ENCODE assay signal across 23 mouse cellular contexts in the genomic region with DNA sequence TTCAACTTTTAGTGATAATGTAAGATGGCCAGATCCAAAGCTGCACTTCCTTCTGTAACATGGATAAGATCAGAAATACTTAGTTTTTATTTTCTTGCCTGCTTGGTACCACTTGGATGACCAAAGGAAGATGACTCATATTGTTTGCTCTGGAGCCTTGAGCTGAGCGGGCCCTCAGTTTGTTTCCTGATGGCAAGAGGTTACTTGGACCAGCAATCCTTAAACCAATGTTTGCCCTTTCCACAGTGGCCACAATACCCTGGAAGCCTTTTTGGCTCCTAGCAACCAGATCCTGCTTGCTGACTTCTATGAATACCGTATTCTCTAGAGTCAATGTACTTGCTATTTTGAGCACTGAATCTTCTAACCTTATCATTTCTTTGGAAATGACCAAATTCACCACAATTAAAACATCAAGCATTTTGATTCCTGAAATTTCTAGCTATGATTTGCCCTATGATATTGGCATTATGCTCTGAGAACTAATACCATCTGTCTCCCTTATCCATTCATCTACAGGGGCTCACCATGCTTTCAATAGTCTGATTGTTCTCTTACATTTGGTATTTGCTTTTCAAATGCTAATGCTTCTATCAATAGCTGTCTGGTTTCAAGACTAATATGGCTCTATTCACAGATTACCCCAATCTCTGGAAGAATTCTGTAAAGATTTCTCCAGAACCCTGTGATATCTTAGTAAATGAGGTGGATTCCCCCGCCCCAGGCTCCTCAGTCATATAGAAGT. TPM values are rescaled to one million over a fixed set of nuclear protein-coding genes. Genes with fewer than 3 reads are reported as not detected.
DNase-seq lines count a peak whose midpoint lies in the region; ATAC-seq and TF ChIP-seq lines count a peak whose summit lies in the region.
"Had no signal": no experiment of that assay in that cellular context is flagged by ENCODE, and none has a peak within 500 bp of the region (broad histone marks: within the 10 kb centered on the region; RNA-seq: fewer than 3 reads in every experiment).

No protein-coding gene starts in this region.

- peak; percentile 63 for ATAC-seq in hindbrain, embryonic 12.5 days (ENCODE audit: low FRiP score)
- ATAC-seq in hindbrain, embryonic 16.5 days, result no peak
- ATAC-seq in neural tube, embryonic 11.5 days (ENCODE audit: insufficient read depth, low FRiP score, low TSS enrichment), result no peak
- ATAC-seq in neural tube, embryonic 15.5 days (ENCODE audit: low FRiP score), result no peak
- peak; percentile 75; the same call in 1 of the 2 replicates for ATAC-seq in stomach, postnatal 0 days (ENCODE audit: low FRiP score, low TSS enrichment)
- no peak for ATAC-seq in heart, embryonic 12.5 days (ENCODE audit: insufficient number of reproducible peaks, low FRiP score)
- ATAC-seq: forebrain, embryonic 15.5 days; intestine, postnatal 0 days had no signal

- WGBS in hindbrain, embryonic 12.5 days, result 36% methylated on average over 3 of the region's 3 CpGs
- 21% methylated on average over 3 of the region's 3 CpGs for WGBS in hindbrain, embryonic 16.5 days
- 56% methylated on average over 3 of the region's 3 CpGs for WGBS in neural tube, embryonic 11.5 days
- WGBS in neural tube, embryonic 15.5 days, result 35% methylated on average over 3 of the region's 3 CpGs
- 55% methylated on average over 3 of the region's 3 CpGs for WGBS in stomach, postnatal 0 days
- 74% methylated on average over 3 of the region's 3 CpGs for WGBS in heart, embryonic 12.5 days

- no peak overlapping the region for H3K9ac ChIP-seq in hindbrain, embryonic 12.5 days
- no peak overlapping the region for H3K9ac ChIP-seq in hindbrain, embryonic 16.5 days (ENCODE audit: low read depth, low read length)
- H3K9ac ChIP-seq in neural tube, embryonic 11.5 days (ENCODE audit: low read length), result no peak overlapping the region
- no peak overlapping the region for H3K9ac ChIP-seq in neural tube, embryonic 15.5 days (replicated peaks)
- H3K9ac ChIP-seq in stomach, postnatal 0 days (ENCODE audit: low read length), result no peak overlapping the region
- H3K9ac ChIP-seq in heart, embryonic 12.5 days, result no peak overlapping the region
- H3K9ac ChIP-seq: forebrain, embryonic 15.5 days; hindbrain, embryonic 15.5 days; liver, embryonic 15.5 days; lung, embryonic 15.5 days had no signal

- H3K36me3 ChIP-seq in hindbrain, embryonic 12.5 days, result no peaks in the 10 kb centered on the region
- H3K36me3 ChIP-seq in hindbrain, embryonic 16.5 days (ENCODE audit: control insufficient read depth, insufficient read depth, low read length), result no peaks in the 10 kb centered on the region
- H3K36me3 ChIP-seq in neural tube, embryonic 11.5 days (ENCODE audit: control insufficient read depth, insufficient read depth, low read length), result no peaks in the 10 kb centered on the region
- no peaks in the 10 kb centered on the region for H3K36me3 ChIP-seq in neural tube, embryonic 15.5 days
- H3K36me3 ChIP-seq in stomach, postnatal 0 days (ENCODE audit: control insufficient read depth, insufficient read depth, low read length), result no peaks in the 10 kb centered on the region
- H3K36me3 ChIP-seq in heart, embryonic 12.5 days, result no peaks in the 10 kb centered on the region
- H3K36me3 ChIP-seq: forebrain, embryonic 15.5 days; hindbrain, embryonic 15.5 days; liver, embryonic 15.5 days; lung, embryonic 15.5 days had no signal

- TF ChIP-seq EP300 in stomach, postnatal 0 days (optimal IDR thresholded peaks at IDR 0.05), result no peak

- no peak overlapping the region for H3K27ac ChIP-seq in hindbrain, embryonic 12.5 days
- H3K27ac ChIP-seq in hindbrain, embryonic 16.5 days (ENCODE audit: low read depth, low read length), result no peak overlapping the region
- 0 out of 2 replicates have a peak overlapping the region, but pooled peaks have one; percentile 27 for H3K27ac ChIP-seq in neural tube, embryonic 11.5 days (ENCODE audit: low read depth, low read length)
- H3K27ac ChIP-seq in neural tube, embryonic 15.5 days (replicated peaks), result no peak overlapping the region
- H3K27ac ChIP-seq in stomach, postnatal 0 days (replicated peaks), result no peak overlapping the region
- H3K27ac ChIP-seq in heart, embryonic 12.5 days (ENCODE audit: poor library complexity, severe bottlenecking), result no peak overlapping the region
- H3K27ac ChIP-seq: forebrain, embryonic 15.5 days; hindbrain, embryonic 15.5 days; liver, embryonic 15.5 days; lung, embryonic 15.5 days had no signal

- no peaks in the 10 kb centered on the region for H3K4me1 ChIP-seq in hindbrain, embryonic 12.5 days
- H3K4me1 ChIP-seq in hindbrain, embryonic 16.5 days (ENCODE audit: control insufficient read depth, insufficient read depth, low read depth, low read length), result no peaks in the 10 kb centered on the region
- H3K4me1 ChIP-seq in neural tube, embryonic 11.5 days (ENCODE audit: control insufficient read depth, insufficient read depth, low read length), result no peaks in the 10 kb centered on the region
- H3K4me1 ChIP-seq in neural tube, embryonic 15.5 days, result 0 out of 2 replicates have a peak, but pooled peaks cover 2% of the 10 kb centered on the region
- no peaks in the 10 kb centered on the region for H3K4me1 ChIP-seq in stomach, postnatal 0 days (replicated peaks; ENCODE audit: control insufficient read depth, insufficient read depth)
- H3K4me1 ChIP-seq in heart, embryonic 12.5 days (replicated peaks), result no peaks in the 10 kb centered on the region
- H3K4me1 ChIP-seq: forebrain, embryonic 15.5 days; hindbrain, embryonic 15.5 days; liver, embryonic 15.5 days; lung, embryonic 15.5 days had no signal

- H3K4me2 ChIP-seq in hindbrain, embryonic 12.5 days (replicated peaks), result no peak overlapping the region
- no peak overlapping the region for H3K4me2 ChIP-seq in hindbrain, embryonic 16.5 days (ENCODE audit: low read length)
- H3K4me2 ChIP-seq in neural tube, embryonic 11.5 days (ENCODE audit: low read depth), result no peak overlapping the region
- no peak overlapping the region for H3K4me2 ChIP-seq in neural tube, embryonic 15.5 days
- H3K4me2 ChIP-seq in stomach, postnatal 0 days (replicated peaks; ENCODE audit: low read depth), result no peak overlapping the region
- H3K4me2 ChIP-seq in heart, embryonic 12.5 days, result no peak overlapping the region
- H3K4me2 ChIP-seq: forebrain, embryonic 15.5 days; heart, embryonic 11.5 days; hindbrain, embryonic 15.5 days; liver, embryonic 15.5 days; lung, embryonic 15.5 days had no signal

- H3K9me3 ChIP-seq in hindbrain, embryonic 12.5 days (replicated peaks), result no peaks in the 10 kb centered on the region
- H3K9me3 ChIP-seq in hindbrain, embryonic 16.5 days (ENCODE audit: control insufficient read depth, low read length), result no peaks in the 10 kb centered on the region
- no peaks in the 10 kb centered on the region for H3K9me3 ChIP-seq in neural tube, embryonic 11.5 days (ENCODE audit: control insufficient read depth, low read length)
- no peaks in the 10 kb centered on the region for H3K9me3 ChIP-seq in neural tube, embryonic 15.5 days (replicated peaks)
- H3K9me3 ChIP-seq in stomach, postnatal 0 days (ENCODE audit: control insufficient read depth, low read length), result no peaks in the 10 kb centered on the region
- no peaks in the 10 kb centered on the region for H3K9me3 ChIP-seq in heart, embryonic 12.5 days (replicated peaks)
- H3K9me3 ChIP-seq: forebrain, embryonic 15.5 days; hindbrain, embryonic 15.5 days; liver, embryonic 15.5 days; lung, embryonic 15.5 days had no signal

- peak; percentile 24 for DNase-seq in neural tube, embryonic 11.5 days (ENCODE audit: low spot score)
- DNase-seq in embryo, embryonic 11 days, result peak; percentile 37
- peak; percentile 34 for DNase-seq in stomach, postnatal 0 days (ENCODE audit: low spot score)
- DNase-seq in frontal cortex, postnatal 25 days (ENCODE audit: low spot score in 2 of 2), result no peak
- DNase-seq: adrenal gland, postnatal 25 days; cerebellum, adult 9-11 months; gastrocnemius, postnatal 10 days; heart, postnatal 10 days; kidney, postnatal 4 days; retina, postnatal 1 day; right cerebral cortex, postnatal 25 days; spleen, adult 18-20 months; thymus, postnatal 14 days had no signal

- TF ChIP-seq CTCF in stomach, postnatal 0 days (IDR thresholded peaks at IDR 0.05; ENCODE audit: low read depth), result no peak

- H3K4me3 ChIP-seq in hindbrain, embryonic 12.5 days, result no peak overlapping the region
- no peak overlapping the region for H3K4me3 ChIP-seq in hindbrain, embryonic 16.5 days (ENCODE audit: low read length)
- H3K4me3 ChIP-seq in neural tube, embryonic 11.5 days (ENCODE audit: low read depth, low read length), result no peak overlapping the region
- no peak overlapping the region for H3K4me3 ChIP-seq in neural tube, embryonic 15.5 days (replicated peaks)
- H3K4me3 ChIP-seq in stomach, postnatal 0 days (ENCODE audit: low read depth, low read length), result no peak overlapping the region
- H3K4me3 ChIP-seq in heart, embryonic 12.5 days, result no peak overlapping the region
- H3K4me3 ChIP-seq: forebrain, embryonic 15.5 days; hindbrain, embryonic 15.5 days; liver, embryonic 15.5 days; lung, embryonic 15.5 days had no signal

- no peaks in the 10 kb centered on the region for H3K27me3 ChIP-seq in hindbrain, embryonic 12.5 days
- no peaks in the 10 kb centered on the region for H3K27me3 ChIP-seq in hindbrain, embryonic 16.5 days (replicated peaks; ENCODE audit: control insufficient read depth, insufficient read depth, low read length)
- no peaks in the 10 kb centered on the region for H3K27me3 ChIP-seq in neural tube, embryonic 11.5 days (ENCODE audit: control insufficient read depth, insufficient read depth, low read length)
- H3K27me3 ChIP-seq in neural tube, embryonic 15.5 days (replicated peaks), result no peaks in the 10 kb centered on the region
- no peaks in the 10 kb centered on the region for H3K27me3 ChIP-seq in stomach, postnatal 0 days (ENCODE audit: control insufficient read depth, insufficient read depth, low read length)
- no peaks in the 10 kb centered on the region for H3K27me3 ChIP-seq in heart, embryonic 12.5 days (replicated peaks)
- H3K27me3 ChIP-seq: forebrain, embryonic 15.5 days; hindbrain, embryonic 15.5 days; liver, embryonic 15.5 days; lung, embryonic 15.5 days had no signal

RNA-seq across cellular contexts. Expression of a gene that starts 11.7 kb away (rescaled TPM):
- polyA plus RNA-seq in hindbrain, embryonic 12.5 days (2016; fragmentation: Nextera tagmentation; extraction: Ambion mirVana), result 48.2 and 48.8 TPM in 2 replicates
- polyA plus RNA-seq in hindbrain, embryonic 16.5 days (2015; fragmentation: Nextera tagmentation; extraction: Ambion mirVana), result 35.8 and 39.0 TPM in 2 replicates
- 45.8 and 46.1 TPM in 2 replicates for polyA plus RNA-seq in neural tube, embryonic 11.5 days (2014; fragmentation: Nextera tagmentation; extraction: Ambion mirVana)
- 32.1 and 34.5 TPM in 2 replicates for polyA plus RNA-seq in neural tube, embryonic 15.5 days (2015; fragmentation: Nextera tagmentation; extraction: Ambion mirVana)
- polyA plus RNA-seq in stomach, postnatal 0 days (2015; fragmentation: Nextera tagmentation; extraction: Ambion mirVana), result 32.6 and 33.1 TPM in 2 replicates
- 32.6 and 33.1 TPM in 2 replicates for polyA plus RNA-seq in heart, embryonic 12.5 days (2016; fragmentation: Nextera tagmentation; extraction: Ambion mirVana)

Comparison
In these comparisons a context has a peak if more than half of its experiments do, and no peak if none do; other contexts are left out.
1. ATAC-seq: peak in hindbrain, embryonic 12.5 days (single experiment) and stomach, postnatal 0 days (single experiment); none in hindbrain, embryonic 16.5 days (single experiment), neural tube, embryonic 11.5 days (single experiment), neural tube, embryonic 15.5 days (single experiment) and heart, embryonic 12.5 days (single experiment).
2. DNase-seq: peak in neural tube, embryonic 11.5 days (single experiment), embryo, embryonic 11 days (single experiment) and stomach, postnatal 0 days (single experiment); none in frontal cortex, postnatal 25 days (0 of 2).